Mouse (Mus musculus) cerebellum, adult 2 months (tissue): ENCODE data around the gene Snorc.

ENCODE experiments used
- CTCF ChIP-seq: fragments of 200-500 bp; IDR thresholded peaks from 2 replicates; pipeline ENCODE4 v1.5.1; 2011; ENCODE audit warnings: low read depth, mild to moderate bottlenecking, control low read depth, low read length, moderate library complexity, borderline replicate concordance; ENCODE audit not compliant: insufficient read depth
- POLR2A ChIP-seq: fragments of 200-500 bp; IDR thresholded peaks from 2 replicates; pipeline ENCODE4 v1.6.1; 2011; ENCODE audit warnings: low read length, control low read depth, borderline replicate concordance; ENCODE audit not compliant: insufficient read depth

- TF ChIP-seq CTCF (no peak), POLR2A (no peak)
Observed at GRCm38 (mm10) chr1:87456425-87456824, 13.6 kb upstream of the Snorc start.
